Mouse (Mus musculus) liver, embryonic 15.5 days (tissue): ENCODE results near the gene Abr. TPM values are rescaled to one million over a fixed set of nuclear protein-coding genes. Genes with fewer than 3 reads are reported as not detected.
A peak's percentile ranks its signal among the peaks of the same experiment; 100 is the strongest.

Experiments used
- ATAC-seq: fragments of 200-750 bp; cut with Nextera tagmentation; 2 replicates; pipeline ENCODE4 v1.8.0; 2017; ENCODE audit warnings: moderate number of reproducible peaks, mild to moderate bottlenecking, moderate library complexity; ENCODE audit not compliant: insufficient read depth
- H3K27ac ChIP-seq: fragments of 300-500 bp; sonication (generic); replicated peaks from 2 replicates; pipeline ENCODE4 v1.5.1; 2015; ENCODE audit warnings: mild to moderate bottlenecking, inconsistent platforms
- H3K27me3 ChIP-seq: fragments of 300-500 bp; sonication (generic); 2 replicates; pipeline ENCODE4 v1.6.1; 2015; ENCODE audit warnings: mild to moderate bottlenecking, inconsistent platforms
- H3K36me3 ChIP-seq: fragments of 300-500 bp; sonication (generic); replicated peaks from 2 replicates; pipeline ENCODE4 v1.6.1; 2015; ENCODE audit warnings: moderate library complexity, mild to moderate bottlenecking, inconsistent platforms
- H3K4me1 ChIP-seq: fragments of 300-500 bp; sonication (generic); replicated peaks from 2 replicates; pipeline ENCODE4 v1.6.1; 2015; ENCODE audit warnings: inconsistent platforms
- H3K4me2 ChIP-seq: fragments of 300-500 bp; sonication (generic); 2 replicates; pipeline ENCODE4 v1.6.1; 2015; ENCODE audit warnings: moderate library complexity, mild to moderate bottlenecking, inconsistent platforms
- H3K4me3 ChIP-seq: fragments of 300-500 bp; sonication (generic); replicated peaks from 2 replicates; pipeline ENCODE4 v1.5.1; 2015; ENCODE audit warnings: mild to moderate bottlenecking, inconsistent platforms
- H3K9ac ChIP-seq: fragments of 300-500 bp; sonication (generic); 2 replicates; pipeline ENCODE4 v1.6.1; 2015; ENCODE audit warnings: moderate library complexity, mild to moderate bottlenecking, inconsistent platforms
- H3K9me3 ChIP-seq: fragments of 300-500 bp; sonication (generic); replicated peaks from 2 replicates; pipeline ENCODE4 v1.6.1; 2016; ENCODE audit warnings: inconsistent platforms
- WGBS: fragments of 180-500 bp; shearing (Covaris S2); methylation state at CpG from one replicate; pipeline ENCODE4 v1.1.7; 2015; ENCODE audit warnings: mixed read lengths; ENCODE audit not compliant: insufficient replicate concordance; 5-methylcytosine and 5-hydroxymethylcytosine counted together
- polyA plus RNA-seq: library from polyadenylated mRNA; unstranded; fragments of >200 nt; fragmentation: Nextera tagmentation; extraction: Ambion mirVana; gene quantifications from 2 replicates; pipeline ENCODE4 v1.2.1, GENCODE M21; 2015

Abr gene
- polyA plus RNA-seq, 1 experiment from 2014 or later: 4.3 TPM

- no peak for ATAC-seq
- Histone ChIP-seq H3K9ac (no peak overlapping the region), H3K4me1 (peaks cover 5% of the 10 kb centered on the region; the same call in 1 of the 2 replicates), H3K27me3 (peaks cover 35% of the 10 kb centered on the region), H3K9me3 (no peaks in the 10 kb centered on the region), H3K36me3 (no peaks in the 10 kb centered on the region), H3K4me3 (no peak overlapping the region), H3K27ac (no peak overlapping the region), H3K4me2 (no peak overlapping the region)
- 20% methylated on average over 7 of the region's 7 CpGs for WGBS
These were observed 24.9 kb upstream of the Abr start for GRCm38 (mm10) chr11:76647062-76647461.

- WGBS: 1% methylated on average over 19 of the region's 19 CpGs
- Histone ChIP-seq H3K27me3 (peaks cover 35% of the 10 kb centered on the region), H3K27ac (no peak overlapping the region), H3K36me3 (no peaks in the 10 kb centered on the region), H3K4me1 (peaks cover 5% of the 10 kb centered on the region; the same call in 1 of the 2 replicates), H3K4me3 (no peak overlapping the region), H3K9ac (no peak overlapping the region), H3K9me3 (no peaks in the 10 kb centered on the region), H3K4me2 (peak overlapping the region; percentile 38)
- no peak for ATAC-seq
These were observed 23.8 kb upstream of the Abr start for GRCm38 (mm10) chr11:76645955-76646354.

- Histone ChIP-seq H3K9me3 (no peaks in the 10 kb centered on the region), H3K27ac (no peak overlapping the region), H3K4me1 (peaks cover 5% of the 10 kb centered on the region; the same call in 1 of the 2 replicates), H3K9ac (no peak overlapping the region), H3K4me2 (no peak overlapping the region), H3K4me3 (no peak overlapping the region), H3K36me3 (no peaks in the 10 kb centered on the region), H3K27me3 (peaks cover 35% of the 10 kb centered on the region)
- 23% methylated on average over 9 of the region's 9 CpGs for WGBS
- no peak for ATAC-seq
These were observed 22.9 kb upstream of the Abr start for GRCm38 (mm10) chr11:76645036-76645435.

GRCm38 (mm10) chr11:76644257-76644656 lies 22.1 kb upstream of the Abr start:
- 63% methylated on average over 6 of the region's 6 CpGs for WGBS
- Histone ChIP-seq H3K4me2 (no peak overlapping the region), H3K27me3 (peaks cover 35% of the 10 kb centered on the region), H3K27ac (no peak overlapping the region), H3K4me3 (no peak overlapping the region), H3K36me3 (no peaks in the 10 kb centered on the region), H3K9me3 (no peaks in the 10 kb centered on the region), H3K4me1 (peaks cover 5% of the 10 kb centered on the region; the same call in 1 of the 2 replicates), H3K9ac (no peak overlapping the region)
- no peak for ATAC-seq

- H3K4me3 ChIP-seq: no peak overlapping the region
These were observed 18.1 kb upstream of the Abr start for GRCm38 (mm10) chr11:76640231-76640630.

GRCm38 (mm10) chr11:76639269-76639985 lies 17.3 kb upstream of the Abr start:
- H3K4me3 ChIP-seq: no peak overlapping the region
- no peaks in the 10 kb centered on the region for H3K9me3 ChIP-seq
- H3K4me2 ChIP-seq: no peak overlapping the region
- H3K9ac ChIP-seq: no peak overlapping the region
- no peak for ATAC-seq
- H3K36me3 ChIP-seq: no peaks in the 10 kb centered on the region
- peaks cover 3% of the 10 kb centered on the region for H3K27me3 ChIP-seq
- H3K27ac ChIP-seq: no peak overlapping the region
- H3K4me1 ChIP-seq: no peaks in the 10 kb centered on the region
- 69% methylated on average over 17 of the region's 17 CpGs for WGBS

More at GRCm38 (mm10) chr11:76640231-76640630, 18.1 kb upstream of the Abr start:
- Histone ChIP-seq H3K27ac (no peak overlapping the region), H3K36me3 (no peaks in the 10 kb centered on the region), H3K4me1 (no peaks in the 10 kb centered on the region), H3K4me2 (no peak overlapping the region), H3K9me3 (no peaks in the 10 kb centered on the region), H3K27me3 (peaks cover 11% of the 10 kb centered on the region), H3K9ac (no peak overlapping the region)
- ATAC-seq: no peak
- whole genome bisulfite sequencing: 56% methylated on average over 4 of the region's 4 CpGs

- Histone ChIP-seq H3K4me3 (no peak overlapping the region), H3K4me1 (no peaks in the 10 kb centered on the region), H3K36me3 (no peaks in the 10 kb centered on the region), H3K27me3 (no peaks in the 10 kb centered on the region), H3K9me3 (no peaks in the 10 kb centered on the region), H3K4me2 (no peak overlapping the region), H3K9ac (no peak overlapping the region), H3K27ac (no peak overlapping the region)
- ATAC-seq: no peak
- WGBS: 57% methylated on average over 5 of the region's 5 CpGs
These were observed 8.4 kb upstream of the Abr start for GRCm38 (mm10) chr11:76630487-76630886.

- no peaks in the 10 kb centered on the region for H3K9me3 ChIP-seq
- H3K4me1 ChIP-seq: no peaks in the 10 kb centered on the region
- no peaks in the 10 kb centered on the region for H3K36me3 ChIP-seq
- no peak overlapping the region for H3K4me3 ChIP-seq
- H3K4me2 ChIP-seq: no peak overlapping the region
- no peak overlapping the region for H3K9ac ChIP-seq
- whole genome bisulfite sequencing: 24% methylated on average over 2 of the region's 2 CpGs
- no peak overlapping the region for H3K27ac ChIP-seq
- H3K27me3 ChIP-seq: peaks cover under 1% of the 10 kb centered on the region
- ATAC-seq: no peak
These were observed 7.9 kb upstream of the Abr start for GRCm38 (mm10) chr11:76630023-76630422.

- Histone ChIP-seq H3K27ac (no peak overlapping the region), H3K27me3 (peaks cover 14% of the 10 kb centered on the region), H3K9ac (no peak overlapping the region), H3K36me3 (no peaks in the 10 kb centered on the region), H3K4me3 (no peak overlapping the region), H3K4me2 (no peak overlapping the region), H3K9me3 (no peaks in the 10 kb centered on the region), H3K4me1 (0 out of 2 replicates have a peak, but pooled peaks cover under 1% of the 10 kb centered on the region)
- ATAC-seq: no peak
- WGBS: 9% methylated on average over 5 of the region's 5 CpGs
These were observed 6.5 kb upstream of the Abr start for GRCm38 (mm10) chr11:76628613-76629012.

- no peak overlapping the region for H3K4me2 ChIP-seq
- H3K36me3 ChIP-seq: no peaks in the 10 kb centered on the region
- H3K4me1 ChIP-seq: 0 out of 2 replicates have a peak, but pooled peaks cover 17% of the 10 kb centered on the region
- 51% methylated on average over 3 of the region's 3 CpGs for WGBS
- H3K4me3 ChIP-seq: no peak overlapping the region
- peaks cover 52% of the 10 kb centered on the region for H3K27me3 ChIP-seq
- H3K9me3 ChIP-seq: no peaks in the 10 kb centered on the region
- no peak overlapping the region for H3K9ac ChIP-seq
- no peak overlapping the region for H3K27ac ChIP-seq
- no peak for ATAC-seq
These were observed 2.8 kb upstream of the Abr start for GRCm38 (mm10) chr11:76624881-76625280.

- H3K27ac ChIP-seq: no peak overlapping the region
- no peaks in the 10 kb centered on the region for H3K36me3 ChIP-seq
- H3K4me3 ChIP-seq: no peak overlapping the region
- no peak overlapping the region for H3K9ac ChIP-seq
- WGBS: 46% methylated on average over 10 of the region's 10 CpGs
- H3K27me3 ChIP-seq: peaks cover 57% of the 10 kb centered on the region
- no peaks in the 10 kb centered on the region for H3K9me3 ChIP-seq
- no peak for ATAC-seq
- 0 out of 2 replicates have a peak, but pooled peaks cover 17% of the 10 kb centered on the region for H3K4me1 ChIP-seq
- H3K4me2 ChIP-seq: 0 out of 2 replicates have a peak overlapping the region, but pooled peaks have one; percentile 72
These were observed 2.0 kb upstream of the Abr start for GRCm38 (mm10) chr11:76624071-76624470.
